Mouse (Mus musculus): ENCODE data around the gene Zfp367.

- no peak for TF ChIP-seq GATA1 (IDR thresholded peaks at IDR 0.05; ENCODE audit: low read length)
- TF ChIP-seq TAL1 (IDR thresholded peaks at IDR 0.05; ENCODE audit: low read length) = no peak
Observed at GRCm38 (mm10) chr13:64161916-64162611, 9.1 kb upstream of the Zfp367 start.
